Mouse (Mus musculus): ENCODE measurements at regions not wholly inside any gene's neighbourhood (a gene's known extent, or its start where the extent isn't known, plus 50 kb on each side); places are given as distances from the start of the nearest gene placed in this dataset.

- TF ChIP-seq CTCF (IDR thresholded peaks at IDR 0.05; ENCODE audit: borderline replicate concordance, insufficient read depth, low read depth, low read length) (no peak), POLR2A (IDR thresholded peaks at IDR 0.05; ENCODE audit: borderline replicate concordance, insufficient read depth, low read length) (no peak)
These were observed 881.7 kb upstream of the Foxg1 start for GRCm38 (mm10) chr12:48500735-48501134.

All from cerebellum, adult 2 months (tissue).